Mouse (Mus musculus): Measurements from ENCODE around the gene Fasn. TPM values are rescaled to one million over a fixed set of nuclear protein-coding genes. Genes with fewer than 3 reads are reported as not detected.
A peak's percentile ranks its signal among the peaks of the same experiment; 100 is the strongest.
"Not testable (repeated sequence)": the region's sequence is repeated elsewhere in the genome, so short reads cannot be mapped to it uniquely, and the experiment has no call there.

Gene Fasn
- polyA plus RNA-seq, 1 experiment from 2014 or later: 131 TPM

DNA sequence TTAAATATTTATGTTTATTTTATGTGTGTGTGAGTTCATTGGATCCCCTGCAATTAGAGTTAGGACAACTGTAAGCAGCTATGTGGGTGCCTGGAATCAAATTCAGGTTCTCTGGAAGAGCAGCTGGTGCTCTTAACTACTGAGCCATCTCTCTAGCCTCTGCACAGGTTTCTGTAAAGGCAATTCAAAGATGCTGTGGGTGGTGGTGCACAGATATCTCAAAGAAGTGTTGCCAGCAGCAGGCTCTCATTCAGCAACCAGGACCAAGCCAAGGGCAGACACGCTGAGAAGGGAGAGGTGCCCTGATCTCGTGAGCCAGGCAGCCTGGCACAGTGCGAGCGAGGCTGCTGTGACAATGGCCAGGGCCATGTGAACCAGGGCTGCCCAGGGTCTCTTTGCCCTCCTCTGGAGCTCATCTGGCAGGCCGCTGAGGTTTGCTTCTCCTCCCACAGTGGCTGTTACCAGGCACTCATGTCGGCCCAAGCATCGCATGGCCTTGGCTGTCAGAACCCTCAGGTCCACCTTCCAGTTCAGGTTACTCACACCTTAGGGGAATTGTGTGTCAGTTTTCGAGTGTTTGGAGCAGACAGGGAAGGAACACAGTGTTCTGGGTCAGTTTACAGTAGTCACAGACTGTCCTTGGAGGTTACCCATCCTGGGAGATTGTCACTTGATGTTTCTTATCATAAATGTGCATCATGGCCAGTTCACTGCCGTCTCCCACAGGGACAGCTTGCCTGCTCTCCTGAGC, 22.6 kb upstream of the Fasn start:
- H3K9me3 ChIP-seq: no peaks in the 10 kb centered on the region
- no peak for DNase-seq (ENCODE audit: low spot score)
- H3K36me3 ChIP-seq: 0 out of 2 replicates have a peak, but pooled peaks cover 3% of the 10 kb centered on the region
- H3K4me3 ChIP-seq: no peak overlapping the region
- WGBS: 93% methylated on average over 9 of the region's 9 CpGs
- no peaks in the 10 kb centered on the region for H3K27me3 ChIP-seq (ENCODE audit: insufficient read depth, poor library complexity, severe bottlenecking)
- H3K27ac ChIP-seq: peak overlapping the region; percentile 40; the same call in 1 of the 2 replicates
- no peaks in the 10 kb centered on the region for H3K4me1 ChIP-seq (replicated peaks)

DNA sequence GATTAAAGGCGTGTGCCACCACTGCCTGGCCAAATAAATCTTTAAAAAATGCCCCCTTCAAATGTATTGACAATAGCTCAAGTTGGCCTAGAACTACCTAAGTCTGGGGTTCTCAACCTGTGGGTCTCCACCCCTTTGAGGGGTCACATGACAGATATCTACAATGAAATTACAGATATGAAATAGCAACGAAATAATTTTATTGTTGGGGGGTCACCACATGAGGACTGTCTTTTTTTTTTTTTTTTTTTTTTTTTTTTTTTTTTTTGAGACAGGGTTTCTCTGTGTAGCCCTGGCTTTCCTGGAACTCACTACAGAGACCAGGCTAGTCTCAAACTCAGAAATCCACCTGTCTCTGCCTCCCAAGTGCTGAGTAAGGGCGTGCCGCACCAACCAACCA, 20.0 kb upstream of the Fasn start:
- 93% methylated on average over 4 of the region's 4 CpGs for WGBS
- no peaks in the 10 kb centered on the region for H3K9me3 ChIP-seq
- 0 out of 2 replicates have a peak, but pooled peaks cover 3% of the 10 kb centered on the region for H3K36me3 ChIP-seq
- H3K27me3 ChIP-seq (ENCODE audit: insufficient read depth, poor library complexity, severe bottlenecking): no peaks in the 10 kb centered on the region
- no peak overlapping the region for H3K4me3 ChIP-seq
- no peaks in the 10 kb centered on the region for H3K4me1 ChIP-seq (replicated peaks)
- H3K27ac ChIP-seq: no peak overlapping the region
- no peak for DNase-seq (ENCODE audit: low spot score)

DNA sequence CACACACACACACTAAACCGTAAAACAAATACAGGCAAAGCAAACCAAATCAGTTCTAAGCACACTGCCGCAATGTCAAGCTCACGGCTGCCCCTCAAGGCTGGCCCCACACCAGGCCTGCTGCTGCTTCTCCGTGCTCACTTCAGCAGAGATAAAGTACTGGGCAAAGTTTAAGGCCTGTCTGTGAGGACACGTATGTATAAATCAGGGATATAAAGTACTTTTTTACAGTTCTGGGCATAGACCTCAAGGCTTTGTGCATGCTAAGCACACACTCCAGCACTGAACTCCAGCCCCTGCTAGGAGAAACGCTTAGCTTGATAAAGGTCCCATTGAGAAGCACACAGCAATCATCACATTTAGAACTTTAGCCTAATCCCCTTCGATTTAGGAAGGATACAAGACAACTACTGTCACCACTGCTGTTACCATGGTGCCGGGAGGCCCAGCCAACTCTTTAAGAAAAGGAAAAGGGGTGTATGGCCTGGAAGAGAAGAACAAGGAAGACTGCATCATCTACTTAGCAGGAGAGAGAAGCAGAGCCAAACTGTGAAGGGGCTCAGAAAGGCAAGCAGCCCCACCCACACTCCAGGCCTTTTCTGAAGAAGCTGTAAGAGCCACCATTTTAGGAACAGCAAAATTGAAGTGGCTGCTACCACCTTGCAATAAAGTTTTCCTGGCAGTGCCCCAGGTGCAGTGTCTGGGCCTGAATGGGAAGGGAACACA, 9.4 kb upstream of the Fasn start:
- Histone ChIP-seq H3K27me3 (ENCODE audit: insufficient read depth, poor library complexity, severe bottlenecking) (no peaks in the 10 kb centered on the region), H3K36me3 (0 out of 2 replicates have a peak, but pooled peaks cover 6% of the 10 kb centered on the region), H3K9me3 (no peaks in the 10 kb centered on the region), H3K4me3 (no peak overlapping the region), H3K4me1 (replicated peaks) (peaks cover 36% of the 10 kb centered on the region), H3K27ac (peak overlapping the region; percentile 59)
- no peak for DNase-seq (ENCODE audit: low spot score)
- WGBS: 79% methylated on average over 8 of the region's 8 CpGs

DNA sequence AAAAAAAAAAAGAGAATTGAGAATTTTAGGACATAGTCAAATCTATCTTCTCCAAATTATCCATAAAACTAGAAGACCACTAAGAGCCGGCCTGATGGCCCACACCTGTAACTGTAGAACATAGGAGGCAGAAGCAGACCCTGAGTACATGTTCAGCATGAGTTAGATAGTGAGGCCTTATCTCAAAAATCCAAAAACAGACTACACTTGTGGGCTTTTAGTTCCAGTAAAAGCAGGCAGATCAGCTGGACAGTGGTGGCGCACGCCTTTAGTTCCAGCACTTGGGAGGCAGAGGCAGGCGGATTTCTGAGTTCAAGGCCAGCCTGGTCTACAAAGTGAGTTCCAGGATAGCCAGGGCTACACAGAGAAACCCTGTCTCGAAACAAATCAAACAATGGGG, 8.6 kb upstream of the Fasn start:
- H3K36me3 ChIP-seq; H3K4me3 ChIP-seq; DNase-seq (ENCODE audit: low spot score); H3K9me3 ChIP-seq; H3K27ac ChIP-seq; H3K27me3 ChIP-seq (ENCODE audit: insufficient read depth, poor library complexity, severe bottlenecking): not testable (repeated sequence)
- WGBS: 95% methylated on average over 5 of the region's 5 CpGs
- peaks cover 41% of the 10 kb centered on the region for H3K4me1 ChIP-seq (replicated peaks)

DNA sequence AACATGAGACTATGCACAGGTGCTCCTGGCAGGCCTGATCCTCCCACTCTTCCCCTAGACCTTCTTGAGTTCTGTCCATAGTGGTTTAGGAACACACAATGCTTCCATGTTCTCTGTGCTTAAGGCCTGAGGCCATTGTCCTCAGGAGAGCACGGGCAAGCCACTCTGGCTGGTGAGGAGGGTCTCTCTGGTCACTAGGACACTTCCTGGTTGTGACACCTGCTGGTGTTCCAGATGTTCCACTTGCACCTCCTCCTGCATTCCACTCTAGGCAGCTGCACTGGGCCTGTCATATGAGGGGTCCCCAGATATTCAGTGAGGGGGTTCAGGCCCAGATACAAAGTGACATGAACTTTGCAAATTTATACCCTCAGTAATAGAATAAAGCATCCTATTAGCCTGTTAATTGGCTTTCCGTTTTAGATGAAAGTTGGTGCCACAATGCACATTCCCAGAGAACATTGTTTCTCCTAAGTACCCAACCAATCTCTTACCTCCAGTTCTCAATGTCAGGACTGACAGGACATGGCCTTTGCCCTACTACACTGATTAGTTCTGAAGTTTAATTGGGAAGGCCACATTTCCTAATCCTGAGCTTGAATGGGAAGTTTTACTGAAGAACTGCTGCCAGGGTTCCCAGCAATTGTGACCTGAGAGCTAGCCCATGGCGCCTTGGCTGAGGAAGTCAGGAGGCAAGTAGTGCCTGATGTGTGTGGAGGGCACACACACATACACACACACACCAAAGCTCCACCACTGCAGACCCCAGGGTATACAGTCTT, 7.5 kb upstream of the Fasn start:
- Histone ChIP-seq H3K36me3 (0 out of 2 replicates have a peak, but pooled peaks cover 6% of the 10 kb centered on the region), H3K27ac (no peak overlapping the region; the same call in 1 of the 2 replicates), H3K4me1 (replicated peaks) (peaks cover 50% of the 10 kb centered on the region), H3K9me3 (no peaks in the 10 kb centered on the region), H3K4me3 (no peak overlapping the region), H3K27me3 (ENCODE audit: insufficient read depth, poor library complexity, severe bottlenecking) (no peaks in the 10 kb centered on the region)
- no peak for DNase-seq (ENCODE audit: low spot score)
- WGBS: 87% methylated on average over 3 of the region's 3 CpGs

DNA sequence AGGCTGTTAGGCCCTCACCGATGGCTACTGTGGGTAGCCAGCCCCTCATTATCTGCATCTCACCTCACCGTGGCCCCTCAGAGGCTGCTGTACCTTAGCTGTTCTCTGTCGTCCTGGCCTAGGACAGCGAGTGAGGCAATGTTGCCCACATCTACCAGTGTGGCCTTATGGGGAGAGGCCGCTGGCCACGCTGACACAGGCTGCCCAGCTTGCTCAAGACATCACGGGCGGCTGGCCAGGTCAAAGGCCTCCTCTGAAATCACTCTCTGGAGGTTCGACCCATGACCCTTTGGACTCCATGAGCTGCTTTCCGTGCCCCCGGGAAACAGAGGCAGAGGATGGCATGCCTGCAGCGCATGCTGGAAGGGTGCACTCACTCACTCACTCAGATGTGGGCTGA, 6.3 kb upstream of the Fasn start:
- H3K27ac ChIP-seq: peak overlapping the region; percentile 23
- peaks cover 9% of the 10 kb centered on the region; the same call in 1 of the 2 replicates for H3K36me3 ChIP-seq
- DNase-seq (ENCODE audit: low spot score): no peak
- H3K4me3 ChIP-seq: no peak overlapping the region
- H3K27me3 ChIP-seq (ENCODE audit: insufficient read depth, poor library complexity, severe bottlenecking): no peaks in the 10 kb centered on the region
- H3K9me3 ChIP-seq: no peaks in the 10 kb centered on the region
- peaks cover 62% of the 10 kb centered on the region for H3K4me1 ChIP-seq (replicated peaks)
- 73% methylated on average over 12 of the region's 12 CpGs for WGBS

DNA sequence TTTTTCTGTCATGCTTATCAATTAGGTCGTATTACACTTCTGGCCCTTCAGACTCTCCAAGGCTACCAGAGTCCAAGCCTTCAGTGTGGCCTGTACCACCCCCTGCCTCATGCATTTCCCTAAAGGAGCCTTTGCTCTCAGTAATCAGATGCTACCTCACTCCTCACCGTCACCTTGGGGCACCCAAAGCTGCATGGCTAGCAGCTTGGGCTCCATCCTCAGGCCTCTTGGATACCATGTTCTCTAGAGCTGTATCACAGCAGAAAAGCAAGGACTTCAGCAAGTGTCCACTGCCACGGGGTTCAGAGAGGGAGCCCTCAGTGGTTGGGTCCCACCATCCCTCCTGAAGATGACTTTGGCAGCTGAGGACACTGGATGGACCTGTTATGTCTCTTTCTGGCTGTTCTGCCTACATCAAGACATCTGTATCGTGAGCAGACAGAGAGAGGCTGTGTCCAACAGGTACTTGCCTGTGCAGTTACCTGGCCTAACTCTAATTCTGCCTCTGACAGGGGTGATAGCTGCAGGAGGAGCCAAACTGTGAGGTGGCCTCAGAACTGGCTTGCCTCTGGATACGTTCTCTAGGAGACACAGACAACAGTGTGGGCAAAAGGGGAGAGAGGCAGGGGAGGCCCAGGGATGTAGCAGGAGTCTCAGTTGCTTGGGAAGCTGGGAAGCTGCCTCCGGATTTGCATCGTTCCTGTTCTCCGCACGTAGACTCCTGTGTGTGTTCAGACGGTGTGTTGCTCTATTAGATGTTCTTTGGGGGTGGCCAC, 5.6 kb upstream of the Fasn start:
- WGBS: 88% methylated on average over 10 of the region's 10 CpGs
- H3K27ac ChIP-seq: peak overlapping the region; percentile 29; the same call in 1 of the 2 replicates
- no peak for DNase-seq (ENCODE audit: low spot score)
- H3K9me3 ChIP-seq: no peaks in the 10 kb centered on the region
- no peak overlapping the region for H3K4me3 ChIP-seq
- no peaks in the 10 kb centered on the region for H3K27me3 ChIP-seq (ENCODE audit: insufficient read depth, poor library complexity, severe bottlenecking)
- H3K4me1 ChIP-seq (replicated peaks): peaks cover 69% of the 10 kb centered on the region
- peaks cover 9% of the 10 kb centered on the region; the same call in 1 of the 2 replicates for H3K36me3 ChIP-seq

DNA sequence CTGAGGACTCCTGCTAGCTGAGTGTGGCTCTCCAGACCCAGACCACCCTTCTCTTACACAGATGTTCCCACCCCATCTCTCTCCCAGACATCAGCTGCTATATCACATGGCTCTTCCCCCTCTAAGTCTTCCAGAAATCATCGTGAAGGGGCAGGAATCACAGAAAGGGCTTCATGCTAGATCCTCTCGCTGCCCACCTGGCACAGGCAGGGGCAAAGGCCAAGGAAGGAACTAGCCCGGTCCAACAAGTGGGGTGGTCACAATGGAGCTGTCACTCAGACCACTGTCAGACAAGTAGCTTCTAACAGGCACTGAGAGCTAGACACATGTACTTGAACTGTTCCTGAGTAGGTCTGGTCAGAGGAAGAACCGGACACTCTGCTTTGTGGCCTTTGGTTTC, 4.1 kb upstream of the Fasn start:
- Histone ChIP-seq H3K36me3 (peaks cover 9% of the 10 kb centered on the region; the same call in 1 of the 2 replicates), H3K27me3 (ENCODE audit: insufficient read depth, poor library complexity, severe bottlenecking) (no peaks in the 10 kb centered on the region), H3K4me3 (no peak overlapping the region), H3K27ac (peak overlapping the region; percentile 60), H3K4me1 (replicated peaks) (peaks cover 70% of the 10 kb centered on the region), H3K9me3 (no peaks in the 10 kb centered on the region)
- no peak for DNase-seq (ENCODE audit: low spot score)
- 86% methylated on average over 4 of the region's 4 CpGs for WGBS

DNA sequence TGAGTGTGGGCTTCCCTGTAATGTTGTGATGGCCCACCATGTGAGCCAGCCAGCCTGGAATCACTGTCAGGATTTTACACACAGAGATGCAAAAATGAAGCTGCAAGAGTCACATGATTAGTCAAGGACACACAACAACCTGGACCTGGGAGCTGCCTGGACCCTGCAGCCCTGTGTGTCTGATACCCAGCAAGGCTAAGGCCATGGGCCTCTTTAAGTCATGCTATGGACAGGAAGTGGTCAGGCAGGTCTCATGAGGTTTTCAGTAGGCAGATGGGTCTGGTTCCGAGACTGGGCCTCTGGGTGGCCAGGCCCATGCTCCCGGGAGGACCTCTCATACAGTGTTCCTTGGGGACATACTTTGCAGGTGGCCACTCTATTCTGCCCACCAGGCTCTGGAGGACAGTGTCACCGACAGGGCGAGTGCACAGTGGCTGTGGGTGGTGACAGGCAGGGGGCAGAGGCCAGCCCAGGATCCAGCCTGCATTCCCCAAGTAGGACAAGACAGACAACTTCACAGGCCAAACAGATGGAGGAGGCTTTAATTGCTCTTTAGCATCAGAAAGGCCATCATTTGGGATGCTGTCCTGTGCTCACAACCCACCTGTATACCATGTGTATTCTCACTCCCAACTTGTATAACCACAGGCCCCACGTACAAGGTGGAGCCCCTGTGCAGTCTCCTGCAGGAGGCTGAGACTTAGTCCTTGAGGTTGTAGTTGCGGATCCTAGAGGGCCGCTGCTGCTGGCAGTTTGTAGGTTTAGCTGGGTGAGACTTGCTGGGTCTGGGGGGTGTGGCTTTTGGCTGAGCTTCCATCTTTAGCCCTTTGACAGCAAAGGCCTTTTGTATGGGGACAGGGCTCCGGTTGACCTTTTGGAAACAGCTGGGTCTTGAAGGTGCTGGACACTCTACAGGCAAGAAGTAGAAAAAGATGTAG, 1.9 kb upstream of the Fasn start:
- peak overlapping the region; percentile 92 for H3K4me3 ChIP-seq
- 78% methylated on average over 8 of the region's 8 CpGs for WGBS

DNA sequence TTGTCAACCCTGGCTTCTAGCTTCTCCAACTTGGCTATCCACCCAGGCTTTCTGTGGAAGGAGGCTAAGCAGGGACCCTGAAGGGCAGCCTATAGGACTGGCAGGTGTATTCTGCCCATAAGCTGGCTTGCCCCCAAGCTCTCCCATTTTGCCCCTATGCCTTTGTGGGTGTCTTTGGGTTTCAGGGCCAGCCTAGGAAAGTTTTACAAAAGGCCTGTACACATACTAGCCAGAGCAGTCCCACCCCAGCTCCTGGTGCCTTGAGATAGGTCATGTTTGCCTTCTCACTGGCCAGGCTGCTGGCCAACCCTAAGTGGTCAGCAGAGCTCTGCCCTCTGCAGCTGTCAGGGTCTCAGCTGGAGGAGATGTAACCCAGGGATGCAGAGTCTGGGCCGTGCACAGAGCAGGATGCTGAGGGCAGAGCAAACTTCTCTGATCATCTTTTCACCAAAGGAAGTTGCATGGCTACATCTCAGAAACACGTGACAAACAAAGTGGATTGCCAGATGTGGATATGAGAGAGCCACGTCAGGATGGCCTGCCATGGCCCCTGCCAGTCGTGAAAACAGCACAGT, 1.0 kb upstream of the Fasn start:
- Histone ChIP-seq H3K36me3 (peaks cover 29% of the 10 kb centered on the region), H3K27me3 (ENCODE audit: insufficient read depth, poor library complexity, severe bottlenecking) (no peaks in the 10 kb centered on the region), H3K4me3 (peak overlapping the region; percentile 92), H3K4me1 (replicated peaks) (peaks cover 85% of the 10 kb centered on the region), H3K9me3 (no peaks in the 10 kb centered on the region), H3K27ac (peak overlapping the region; percentile 100)
- WGBS: 41% methylated on average over 4 of the region's 4 CpGs
- peak; percentile 58 for DNase-seq (ENCODE audit: low spot score)

More for the DNA sequence above, 1.9 kb upstream of the Fasn start:
- DNase-seq (ENCODE audit: low spot score): no peak
- Histone ChIP-seq H3K27me3 (ENCODE audit: insufficient read depth, poor library complexity, severe bottlenecking) (no peaks in the 10 kb centered on the region), H3K27ac (peak overlapping the region; percentile 100), H3K36me3 (peaks cover 25% of the 10 kb centered on the region), H3K9me3 (no peaks in the 10 kb centered on the region), H3K4me1 (replicated peaks) (peaks cover 85% of the 10 kb centered on the region)

DNA sequence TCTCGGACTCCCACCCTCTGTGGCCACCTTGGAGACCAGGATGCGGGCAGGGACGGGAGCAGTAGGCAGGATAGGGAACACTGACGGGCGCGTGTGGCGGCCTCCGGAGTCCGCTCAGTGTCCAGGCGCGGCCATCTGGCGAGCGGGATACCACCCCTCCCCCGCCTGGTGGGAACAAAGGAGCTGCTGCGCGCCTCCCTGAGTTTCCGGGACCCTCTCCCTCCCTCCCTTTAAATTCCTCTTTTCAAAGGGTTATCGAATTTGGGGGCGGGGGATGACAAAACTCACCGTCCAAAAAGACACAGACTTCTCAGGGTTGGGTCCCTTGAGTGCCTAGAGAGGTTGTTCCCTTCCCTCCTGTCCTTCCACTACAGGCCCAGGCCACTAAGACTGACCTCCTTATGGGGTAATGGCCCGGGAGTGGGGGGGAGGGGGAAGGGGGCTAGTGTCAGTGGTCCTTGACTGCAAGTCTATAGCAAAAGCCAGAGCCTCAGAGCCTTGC, 491 bp upstream of the Fasn start:
- under 1% methylated on average over 21 of the region's 21 CpGs for WGBS
- peaks cover 34% of the 10 kb centered on the region for H3K36me3 ChIP-seq
- H3K9me3 ChIP-seq: no peaks in the 10 kb centered on the region
- H3K4me3 ChIP-seq: peak overlapping the region; percentile 92
- H3K27me3 ChIP-seq (ENCODE audit: insufficient read depth, poor library complexity, severe bottlenecking): no peaks in the 10 kb centered on the region
- DNase-seq (ENCODE audit: low spot score): no peak
- peaks cover 84% of the 10 kb centered on the region for H3K4me1 ChIP-seq (replicated peaks)
- H3K27ac ChIP-seq: peak overlapping the region; percentile 100

Data from hindbrain, embryonic 10.5 days (tissue).